Mouse (Mus musculus) thymus, adult 2 months (tissue): ENCODE data around the gene Arr3. TPM values are rescaled to one million over a fixed set of nuclear protein-coding genes. Genes with fewer than 3 reads are reported as not detected.
A peak's percentile ranks its signal among the peaks of the same experiment; 100 is the strongest.

Experiments
- DNase-seq: peaks from one replicate; pipeline ENCODE4 v3.0.0; 2021
- H3K27ac ChIP-seq: fragments of 200-500 bp; 2 replicates; pipeline ENCODE4 v1.5.1; 2012; ENCODE audit warnings: low read length, control low read depth; ENCODE audit not compliant: control insufficient read depth, insufficient read depth
- H3K27me3 ChIP-seq: fragments of 200-500 bp; 2 replicates; pipeline ENCODE4 v1.6.1; 2012; ENCODE audit warnings: mild to moderate bottlenecking, low read length, moderate library complexity, mixed read lengths; ENCODE audit not compliant: control insufficient read depth, insufficient read depth
- H3K36me3 ChIP-seq: fragments of 200-500 bp; 2 replicates; pipeline ENCODE4 v1.6.1; 2012; ENCODE audit warnings: mild to moderate bottlenecking, low read length, moderate library complexity; ENCODE audit not compliant: control insufficient read depth, insufficient read depth
- H3K4me1 ChIP-seq: fragments of 200-500 bp; replicated peaks from 2 replicates; pipeline ENCODE4 v1.6.1; 2012; ENCODE audit warnings: low read length; ENCODE audit not compliant: control insufficient read depth, insufficient read depth
- H3K4me3 ChIP-seq: fragments of 200-500 bp; 2 replicates; pipeline ENCODE4 v1.5.1; 2012; ENCODE audit warnings: mild to moderate bottlenecking, low read length, control low read depth, moderate library complexity; ENCODE audit not compliant: control insufficient read depth, insufficient read depth
- CTCF ChIP-seq: fragments of 200-500 bp; IDR thresholded peaks from 2 replicates; pipeline ENCODE4 v1.5.1; 2012; ENCODE audit warnings: mild to moderate bottlenecking, control low read depth, low read length, moderate library complexity, borderline replicate concordance; ENCODE audit not compliant: control insufficient read depth, poor library complexity, insufficient read depth; ENCODE audit errors: extremely low read depth
- POLR2A ChIP-seq: fragments of 200-500 bp; IDR thresholded peaks from 2 replicates; pipeline ENCODE4 v1.6.1; 2012; ENCODE audit warnings: mild to moderate bottlenecking, low read length, control low read depth, moderate library complexity; ENCODE audit not compliant: control insufficient read depth, poor library complexity, insufficient read depth; ENCODE audit errors: extremely low read depth
- WGBS: fragments of 180-500 bp; shearing (Covaris S2); methylation state at CpG from one replicate; pipeline ENCODE4 v1.1.7; 2018; 5-methylcytosine and 5-hydroxymethylcytosine counted together
- polyA plus RNA-seq: library from polyadenylated mRNA; depleted of rRNA; stranded (reverse); fragments of >200 nt; gene quantifications from 2 replicates; pipeline ENCODE4 v1.2.3, GENCODE M21; 2012; rRNA removed

The Arr3 gene
- polyA plus RNA-seq, 1 experiment, result not detected

GRCm38 (mm10) chrX:100629076-100629475 lies 23.8 kb downstream of the Arr3 start:
- no peak overlapping the region for H3K4me3 ChIP-seq
- TF ChIP-seq CTCF, result no peak
- no peak overlapping the region for H3K27ac ChIP-seq
- H3K36me3 ChIP-seq, result no peaks in the 10 kb centered on the region
- no peaks in the 10 kb centered on the region for H3K27me3 ChIP-seq
- H3K4me1 ChIP-seq, result peaks cover 3% of the 10 kb centered on the region; the same call in 1 of the 2 replicates
- no peak for DNase-seq
- WGBS, result 100% methylated on average over 2 of the region's 2 CpGs

GRCm38 (mm10) chrX:100638477-100638876 lies 33.2 kb downstream of the Arr3 start:
- Histone ChIP-seq H3K27me3 (no peaks in the 10 kb centered on the region), H3K27ac (no peak overlapping the region), H3K4me1 (no peaks in the 10 kb centered on the region), H3K4me3 (no peak overlapping the region), H3K36me3 (peaks cover 16% of the 10 kb centered on the region; the same call in 1 of the 2 replicates)
- no peak for DNase-seq
- no peak for TF ChIP-seq CTCF
- TF ChIP-seq POLR2A, result no peak
- 98% methylated on average over 8 of the region's 8 CpGs for WGBS

GRCm38 (mm10) chrX:100652848-100653247 lies 47.6 kb downstream of the Arr3 start:
- H3K27me3 ChIP-seq, result no peaks in the 10 kb centered on the region
- H3K4me3 ChIP-seq, result no peak overlapping the region
- H3K27ac ChIP-seq, result no peak overlapping the region
- peak; percentile 1 for DNase-seq
- H3K4me1 ChIP-seq, result no peaks in the 10 kb centered on the region
- no peaks in the 10 kb centered on the region for H3K36me3 ChIP-seq
- TF ChIP-seq CTCF (no peak), POLR2A (no peak)

- Histone ChIP-seq H3K36me3 (no peaks in the 10 kb centered on the region), H3K4me3 (no peak overlapping the region), H3K4me1 (no peaks in the 10 kb centered on the region), H3K27me3 (no peaks in the 10 kb centered on the region), H3K27ac (no peak overlapping the region)
- TF ChIP-seq POLR2A (no peak), CTCF (no peak)
- DNase-seq, result no peak
- WGBS, result 98% methylated on average over 2 of the region's 2 CpGs
Observed at GRCm38 (mm10) chrX:100664825-100665224, 59.5 kb downstream of the Arr3 start.

Other genes with a start within 250 kb of the Arr3 start
- not detected in 2 replicates for gene Otud6a, start 176.5 kb upstream of the Arr3 start, polyA plus RNA-seq
- 0.88 and 0.93 TPM in 2 replicates for gene Awat2, start 162.8 kb upstream of the Arr3 start, polyA plus RNA-seq
- 19.8 and 24.2 TPM in 2 replicates for gene Igbp1, start 111.2 kb upstream of the Arr3 start, polyA plus RNA-seq
- gene Dgat2l6, start 80.7 kb upstream of the Arr3 start, polyA plus RNA-seq, result 0.09 TPM in 1 of 2 replicates, not detected in the other
- 0.14 and 0.16 TPM in 2 replicates for gene Awat1, start 33.2 kb upstream of the Arr3 start, polyA plus RNA-seq
- gene P2ry4, start 10.6 kb upstream of the Arr3 start, polyA plus RNA-seq, result 0.04 and 0.14 TPM in 2 replicates
- gene Kif4, start 20.2 kb downstream of the Arr3 start, polyA plus RNA-seq, result 6.3 and 9.0 TPM in 2 replicates
- 16.8 and 20.6 TPM in 2 replicates for gene Pdzd11, start 21.1 kb downstream of the Arr3 start, polyA plus RNA-seq
- 1.4 and 2.4 TPM in 2 replicates for gene Gdpd2, start 124.4 kb downstream of the Arr3 start, polyA plus RNA-seq
- gene Dlg3, start 162.2 kb downstream of the Arr3 start, polyA plus RNA-seq, result 10.2 and 12.3 TPM in 2 replicates